Mouse (Mus musculus) naive thymus-derived CD4-positive, alpha-beta T cell, adult 2 months (primary cell): Measurements from ENCODE around the gene Sv2c.
"Not testable (repeated sequence)": the region's sequence is repeated elsewhere in the genome, so short reads cannot be mapped to it uniquely, and the experiment has no call there.

ENCODE experiments used
- DNase-seq: peaks from one replicate; pipeline ENCODE4 v3.0.0-alpha.2; 2011; ENCODE audit warnings: low read depth

Sv2c gene

DNA sequence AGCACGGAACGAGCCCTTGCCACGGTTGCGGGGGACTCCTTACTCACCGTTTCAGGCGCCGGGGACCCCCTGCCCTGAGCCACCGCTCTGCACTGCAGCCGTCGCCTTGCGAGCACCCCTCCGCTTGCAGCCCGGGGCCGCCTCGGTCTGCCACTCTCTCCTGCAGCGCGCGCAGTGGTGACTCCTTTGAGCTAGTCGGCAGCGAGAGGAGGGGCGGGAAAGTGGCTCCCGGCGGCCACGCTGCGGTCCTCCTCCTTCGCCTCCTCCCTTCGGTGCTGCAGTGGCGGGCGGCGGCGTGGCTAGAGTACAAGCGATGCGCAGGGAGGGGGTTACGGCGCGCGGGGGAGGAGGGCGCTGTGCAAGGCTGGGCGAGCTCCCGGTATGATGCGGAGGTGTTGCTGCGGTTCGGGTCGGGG lies at the start of gene Sv2c:
Sv2c (minus strand) TSS at position 177 of the 416 bp plus-strand sequence.
- no peak for DNase-seq

DNA sequence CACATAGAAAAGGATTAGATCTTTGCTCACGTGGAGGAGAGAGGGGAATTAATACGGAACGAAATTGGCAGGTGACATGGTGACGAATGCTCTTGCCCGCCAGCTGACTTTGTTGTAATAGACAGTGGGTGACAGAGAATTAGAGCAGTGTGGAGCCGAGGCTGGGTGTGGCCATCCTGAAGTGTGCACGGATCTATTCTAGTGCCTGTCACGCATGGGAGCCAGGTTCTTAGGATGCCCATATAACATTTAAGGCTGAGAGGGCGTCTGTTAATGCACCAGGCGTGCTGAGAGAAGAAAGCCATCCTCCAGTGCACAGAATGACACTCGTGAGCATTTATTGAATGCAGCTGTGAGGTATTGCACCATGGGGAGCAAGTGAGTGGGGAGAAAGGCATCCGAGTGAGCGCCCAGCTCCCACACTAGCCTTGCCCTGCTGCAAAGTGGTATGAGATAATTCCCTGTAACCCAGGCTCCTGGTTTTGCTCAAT lies 48.3 kb upstream of the Sv2c start:
- DNase-seq, result no peak

DNA sequence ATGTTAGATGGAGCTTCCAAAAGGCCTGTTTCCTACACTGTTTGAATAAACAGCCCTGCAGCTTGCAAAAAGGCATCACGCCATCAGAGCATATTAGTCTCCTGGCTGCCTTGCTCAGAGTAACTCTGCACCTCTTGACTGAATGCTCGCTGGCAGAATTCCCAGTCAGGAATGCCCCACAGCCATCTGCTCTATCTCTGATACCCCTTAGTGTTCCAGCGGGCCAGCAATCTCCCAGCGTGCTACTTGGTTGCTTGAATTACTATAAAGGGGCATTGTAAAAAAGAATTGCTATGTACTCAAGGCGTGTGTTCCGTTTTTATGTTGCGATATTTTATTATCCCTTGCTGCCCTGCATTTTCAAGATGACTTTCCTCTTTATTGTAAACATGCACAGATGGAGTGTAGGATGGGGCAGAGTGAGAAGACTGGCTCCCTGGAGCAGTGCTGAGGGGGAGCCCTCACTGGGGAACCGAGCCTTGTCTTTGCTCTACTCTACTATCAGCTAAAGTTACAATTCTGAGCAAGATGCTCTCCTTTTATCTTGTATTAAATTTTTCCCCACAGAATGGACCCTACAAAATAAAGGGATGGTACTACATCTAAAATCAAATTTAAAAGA lies 43.3 kb upstream of the Sv2c start:
- no peak for DNase-seq

DNA sequence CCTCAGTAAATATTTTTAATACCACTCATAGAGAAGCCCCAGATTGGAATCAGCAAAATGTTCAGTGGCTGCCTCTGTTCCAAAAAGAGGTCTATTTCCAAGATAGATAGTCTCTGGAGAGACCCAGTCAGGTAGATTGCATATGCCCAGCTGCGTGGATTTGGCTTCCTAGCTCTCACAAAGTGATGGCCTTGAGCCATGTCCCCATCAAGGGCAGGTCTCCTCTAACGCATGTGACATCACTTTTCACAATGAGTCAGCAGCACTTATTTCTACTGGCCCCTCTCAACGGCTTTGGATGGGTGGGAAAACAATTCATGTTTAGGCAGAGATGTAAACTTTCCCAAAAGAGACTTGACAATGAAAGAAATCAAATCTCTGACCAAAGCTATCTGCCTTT lies 41.3 kb upstream of the Sv2c start:
- no peak for DNase-seq

DNA sequence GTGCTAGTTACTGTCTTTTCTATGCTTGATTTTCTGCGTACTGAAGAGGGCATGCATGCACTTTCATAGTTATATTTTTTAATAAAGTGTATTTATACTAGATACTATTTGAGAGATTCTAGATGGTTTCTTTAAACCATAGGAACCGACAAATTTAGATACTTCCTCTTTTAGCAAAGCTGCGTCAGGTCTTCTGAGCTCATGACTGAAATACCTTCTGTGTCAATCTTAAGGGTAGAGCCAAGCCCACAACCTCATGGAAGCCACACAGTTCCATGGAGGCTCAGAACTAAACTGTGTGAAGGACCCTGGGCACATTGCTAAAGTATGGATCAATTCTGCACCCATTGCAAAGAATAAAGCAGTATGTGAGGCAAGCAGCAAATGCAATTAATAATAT lies 39.9 kb upstream of the Sv2c start:
- DNase-seq, result no peak

DNA sequence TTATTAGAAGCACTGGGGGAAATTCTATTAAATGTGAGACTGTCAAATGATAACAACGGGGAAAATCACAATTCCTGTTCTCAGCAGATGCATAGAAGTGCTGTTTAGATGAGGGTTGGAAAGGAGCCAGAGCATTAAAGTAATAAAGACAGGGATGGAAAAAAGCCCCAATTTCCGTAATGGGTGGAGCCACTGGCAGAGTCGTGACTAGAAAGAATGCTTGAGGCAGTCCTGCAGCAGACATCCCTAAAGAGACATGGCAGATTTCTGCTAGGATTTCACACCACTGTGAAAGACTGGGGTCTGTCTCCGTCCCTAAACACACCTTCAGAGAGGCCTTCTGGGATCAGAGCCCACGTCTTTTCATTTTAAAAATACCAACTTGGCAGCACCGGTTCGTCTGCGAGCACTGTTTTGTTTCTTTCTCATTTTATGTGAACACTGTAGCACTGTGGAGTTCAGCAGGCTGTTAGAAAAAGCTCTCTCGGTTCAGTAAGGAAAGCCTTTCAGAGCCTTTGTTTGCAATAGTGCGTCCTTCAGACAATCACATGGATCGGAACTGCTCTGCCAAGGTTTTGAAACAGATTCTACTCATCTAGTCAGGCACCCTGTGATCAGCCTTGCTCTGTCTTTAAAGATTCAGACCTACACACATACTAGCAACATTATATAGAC lies 36.8 kb upstream of the Sv2c start:
- no peak for DNase-seq

DNA sequence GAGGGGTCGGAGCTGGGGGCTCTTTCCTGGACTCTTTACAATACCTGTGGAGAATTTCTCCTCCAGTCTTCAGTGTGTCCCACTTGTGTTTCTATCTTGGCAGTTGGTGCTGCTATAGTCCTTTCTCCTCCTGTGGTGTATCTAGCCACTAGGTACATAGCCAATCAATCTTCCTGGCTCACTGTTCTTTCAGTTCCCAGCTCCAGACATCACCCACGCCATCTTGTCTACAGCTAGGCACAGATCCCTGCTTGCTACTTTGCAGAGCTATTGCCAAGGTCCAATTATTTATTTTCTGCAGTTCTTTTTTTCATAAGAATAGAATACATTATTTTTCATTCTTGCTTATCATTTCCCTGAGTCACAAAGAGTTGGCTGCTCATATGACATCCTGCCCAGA lies 34.2 kb upstream of the Sv2c start:
- no peak for DNase-seq

DNA sequence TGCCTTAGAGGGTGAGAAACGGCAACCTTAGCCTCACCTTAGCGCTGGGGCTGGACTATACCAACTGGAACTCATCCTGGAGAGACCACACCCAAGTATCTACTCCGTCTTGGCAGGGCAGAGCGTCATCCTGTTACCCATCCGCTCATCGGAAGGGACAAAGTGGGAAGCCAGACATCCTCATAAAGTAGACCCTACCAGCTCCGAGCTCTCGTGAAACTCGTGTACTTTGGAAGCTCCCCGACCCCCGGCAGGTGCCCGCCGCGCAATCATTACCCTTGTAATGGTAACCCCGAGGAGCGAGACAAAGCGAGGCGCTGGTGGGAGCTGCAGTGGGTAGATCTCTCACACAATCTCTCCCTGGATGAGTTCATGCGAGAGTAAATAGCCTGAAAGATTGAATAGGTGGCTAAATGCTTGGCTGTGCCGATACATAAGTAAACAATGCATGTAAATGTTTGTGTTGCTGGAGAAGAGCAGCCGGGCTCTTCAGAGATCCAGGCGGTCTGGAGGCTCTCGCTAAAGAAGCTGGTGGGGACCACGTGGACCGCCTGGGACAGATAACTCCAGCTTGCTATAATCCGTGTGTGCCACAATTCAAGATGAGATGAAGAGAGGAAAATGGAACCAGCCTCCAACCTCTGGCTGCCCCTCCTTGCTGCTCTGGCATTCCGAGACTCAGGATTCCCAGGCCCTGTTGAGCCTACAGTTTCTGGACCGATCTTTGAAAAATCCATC lies 1.2 kb upstream of the Sv2c start:
- no peak for DNase-seq

DNA sequence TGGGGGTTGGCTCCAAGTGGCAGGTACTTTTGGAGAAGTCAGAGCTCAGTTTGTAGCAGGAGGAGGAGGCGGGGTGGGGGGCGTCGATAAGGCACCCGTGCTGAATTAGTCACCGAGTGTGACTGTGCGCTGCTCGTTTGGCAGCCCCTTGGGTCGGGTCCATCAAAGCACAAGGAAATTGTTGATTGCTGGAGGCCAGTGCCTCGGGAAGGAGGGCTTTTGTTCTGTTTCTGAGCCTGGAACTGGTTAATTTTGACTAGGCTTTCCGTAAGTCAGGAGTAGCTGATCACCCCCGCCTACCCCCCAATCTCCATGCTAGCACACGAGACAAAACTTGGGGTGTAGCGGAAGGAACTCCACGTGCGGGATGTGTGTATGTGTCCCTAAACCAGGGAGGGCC lies 456 bp upstream of the Sv2c start:
- no peak for DNase-seq

DNA sequence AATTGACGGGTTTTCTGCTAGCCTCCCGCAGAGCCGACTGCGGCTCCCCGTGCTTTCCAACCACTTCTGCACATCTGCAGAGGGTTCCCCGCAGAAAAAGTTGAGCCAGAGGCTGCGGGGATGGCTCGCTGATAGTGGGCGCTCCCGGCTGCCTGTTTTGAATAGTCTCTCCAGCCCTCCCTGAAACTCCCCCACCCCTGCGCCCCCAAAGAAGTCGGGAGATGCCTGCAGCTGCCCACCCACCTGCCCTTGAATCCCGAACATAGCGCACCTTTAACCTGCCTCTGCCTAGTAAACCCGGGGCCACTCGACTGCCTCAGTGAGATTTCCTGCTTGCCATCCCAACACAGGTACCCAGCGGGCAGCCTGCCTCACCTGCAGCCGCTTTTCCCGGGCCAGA lies 466 bp downstream of the Sv2c start:
- DNase-seq, result no peak

DNA sequence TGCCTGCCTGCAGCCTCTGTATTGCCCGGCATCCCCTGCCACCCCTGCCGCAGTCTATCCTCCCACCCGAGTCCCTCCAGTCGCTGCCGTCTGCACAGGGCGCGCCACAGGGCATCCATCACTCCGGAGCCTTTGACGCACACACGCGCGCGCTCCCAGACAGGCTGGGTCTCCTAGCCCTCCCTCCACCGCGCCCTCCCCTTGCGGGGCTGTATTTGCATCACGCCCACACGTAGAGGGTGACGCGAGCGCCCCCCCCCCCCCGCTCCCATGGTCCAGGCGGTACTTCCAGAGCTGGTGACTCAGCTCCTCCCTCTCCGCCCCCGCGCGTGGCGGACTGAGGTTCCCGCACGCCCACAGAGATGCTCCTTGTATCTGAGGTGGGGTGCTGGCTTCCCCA lies 1.3 kb downstream of the Sv2c start:
- DNase-seq, result no peak

DNA sequence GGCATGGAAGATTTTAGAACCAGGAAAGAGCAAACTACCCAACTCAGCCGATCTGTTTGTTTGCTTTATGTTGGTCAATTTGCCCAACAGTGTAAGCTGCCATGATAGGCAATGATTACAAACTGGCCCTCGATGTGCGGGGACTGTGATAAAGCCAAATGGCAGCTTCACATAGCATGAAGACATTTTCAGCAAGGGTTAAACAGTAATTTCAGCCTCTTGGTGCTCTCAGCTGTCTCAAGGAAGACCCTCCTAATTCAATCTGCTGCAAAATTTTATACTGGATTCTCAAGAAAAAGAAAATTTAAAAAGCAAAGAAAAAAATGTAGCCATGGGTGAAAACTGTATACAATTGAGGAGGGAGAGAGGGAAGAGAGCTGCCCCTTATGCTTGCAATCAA lies 3.3 kb downstream of the Sv2c start:
- no peak for DNase-seq

DNA sequence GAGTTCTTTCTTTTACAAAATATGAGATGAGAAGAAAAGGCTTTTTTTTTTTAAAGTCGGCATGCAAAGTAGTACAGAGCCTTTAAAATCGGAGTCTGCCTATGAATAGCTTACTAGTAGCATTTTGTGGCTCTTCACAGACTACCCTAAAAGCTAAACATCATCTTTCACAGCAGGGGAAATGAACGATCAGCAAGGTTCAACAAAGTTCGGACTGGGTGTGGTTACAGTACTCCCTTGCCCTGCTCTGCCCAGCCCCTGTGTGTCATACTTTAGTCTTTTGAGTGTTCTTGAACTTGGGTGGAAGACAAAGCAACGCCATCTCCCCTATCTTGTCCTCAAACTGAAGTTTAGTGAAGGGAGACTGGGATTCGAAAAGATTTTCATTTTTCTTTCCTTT lies 5.7 kb downstream of the Sv2c start:
- DNase-seq, result no peak

DNA sequence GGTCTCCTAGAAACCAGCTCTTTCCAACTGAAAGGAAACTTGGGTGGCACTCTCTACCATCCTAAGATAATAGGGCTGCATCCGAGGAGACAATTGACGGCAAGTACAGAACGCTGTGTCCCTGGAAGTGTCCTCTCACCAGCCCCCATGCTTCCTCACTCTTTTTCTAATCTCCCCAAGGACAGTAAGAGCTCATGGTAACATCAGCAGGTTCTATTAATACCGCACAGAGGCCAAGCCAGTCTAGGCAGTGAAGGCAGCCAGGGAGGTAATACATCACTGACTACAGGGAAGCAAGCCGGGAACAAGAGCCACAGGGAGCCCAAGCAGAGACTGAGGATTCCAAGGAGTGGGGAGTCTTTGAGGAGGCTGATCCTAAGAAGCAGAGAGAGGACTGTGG lies 7.4 kb downstream of the Sv2c start:
- no peak for DNase-seq

DNA sequence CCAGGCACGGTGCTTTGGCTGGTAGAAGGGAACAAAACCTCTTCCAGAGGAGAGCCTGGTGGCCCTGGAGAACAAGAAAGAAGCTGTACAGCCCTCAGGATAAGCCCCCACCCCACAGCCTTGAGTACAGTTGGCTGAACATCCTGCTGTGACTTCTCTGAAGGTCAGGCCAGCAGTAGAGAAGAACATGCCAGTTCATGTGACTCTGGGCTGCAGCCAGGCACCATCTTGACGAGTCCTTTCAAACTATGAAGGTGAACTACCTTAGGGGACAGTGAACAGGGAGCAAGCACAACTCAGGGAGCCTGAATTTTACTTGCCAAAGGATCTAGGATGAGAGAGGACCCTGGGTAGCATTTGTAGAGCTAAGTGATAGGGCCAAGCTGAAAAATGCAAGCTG lies 19.7 kb downstream of the Sv2c start:
- DNase-seq, result no peak

DNA sequence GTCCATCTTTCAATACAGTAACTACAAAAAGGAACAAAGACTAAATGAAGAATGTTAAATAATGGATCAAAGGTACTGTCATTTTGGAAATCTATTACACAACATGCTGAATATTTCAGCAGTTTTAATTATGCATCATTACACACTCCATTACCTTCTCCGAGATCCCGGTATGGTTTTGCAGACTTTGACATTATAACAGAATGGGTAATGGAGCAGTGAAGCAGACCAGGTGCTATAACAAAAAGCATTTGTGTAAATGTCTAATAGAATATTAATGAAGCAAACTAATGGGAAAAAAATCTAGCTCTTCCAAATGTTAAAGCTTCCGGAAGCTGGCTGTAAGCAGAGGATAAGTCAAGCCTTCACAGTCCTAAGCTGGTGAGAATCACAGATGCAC lies 21.6 kb downstream of the Sv2c start:
- DNase-seq, result no peak

DNA sequence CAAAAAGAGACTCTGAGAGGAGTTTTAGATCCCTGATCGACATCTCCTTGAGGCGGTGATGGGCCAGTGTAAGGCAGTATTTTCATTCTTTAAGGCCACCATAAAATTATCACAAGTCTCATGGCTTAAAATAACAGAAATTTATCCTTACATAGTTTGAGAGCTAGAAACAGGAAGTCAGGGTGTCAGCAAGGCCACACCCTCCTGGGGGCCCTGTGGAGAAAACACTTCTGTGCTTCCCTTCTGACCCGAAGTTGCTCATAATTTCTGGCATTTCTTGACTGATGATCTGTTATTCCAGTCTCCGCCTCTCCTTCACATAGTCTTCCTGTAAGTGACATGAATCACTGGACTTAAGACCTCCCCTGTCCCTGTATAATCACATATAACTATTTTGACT lies 26.0 kb downstream of the Sv2c start:
- peak; percentile 2 for DNase-seq

DNA sequence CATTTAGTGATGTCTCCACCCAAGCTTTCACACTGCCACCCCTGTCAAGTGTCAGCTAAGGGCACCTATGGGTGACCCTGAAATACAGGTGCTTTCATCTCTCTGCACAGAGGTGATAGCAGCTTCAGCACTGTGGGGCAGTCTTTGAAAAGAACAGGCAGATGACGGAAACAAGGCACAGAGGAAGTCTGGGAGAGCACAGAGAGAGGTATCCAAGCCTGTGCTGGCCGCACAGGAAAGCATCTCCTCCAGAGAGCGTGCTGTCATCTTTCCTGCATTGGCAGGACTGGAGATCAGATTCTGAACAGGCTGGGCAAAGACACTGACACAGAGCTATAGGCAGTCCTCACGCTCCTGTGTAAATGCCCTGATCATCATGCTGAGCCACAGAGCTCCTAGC lies 41.4 kb downstream of the Sv2c start:
- DNase-seq, result no peak

DNA sequence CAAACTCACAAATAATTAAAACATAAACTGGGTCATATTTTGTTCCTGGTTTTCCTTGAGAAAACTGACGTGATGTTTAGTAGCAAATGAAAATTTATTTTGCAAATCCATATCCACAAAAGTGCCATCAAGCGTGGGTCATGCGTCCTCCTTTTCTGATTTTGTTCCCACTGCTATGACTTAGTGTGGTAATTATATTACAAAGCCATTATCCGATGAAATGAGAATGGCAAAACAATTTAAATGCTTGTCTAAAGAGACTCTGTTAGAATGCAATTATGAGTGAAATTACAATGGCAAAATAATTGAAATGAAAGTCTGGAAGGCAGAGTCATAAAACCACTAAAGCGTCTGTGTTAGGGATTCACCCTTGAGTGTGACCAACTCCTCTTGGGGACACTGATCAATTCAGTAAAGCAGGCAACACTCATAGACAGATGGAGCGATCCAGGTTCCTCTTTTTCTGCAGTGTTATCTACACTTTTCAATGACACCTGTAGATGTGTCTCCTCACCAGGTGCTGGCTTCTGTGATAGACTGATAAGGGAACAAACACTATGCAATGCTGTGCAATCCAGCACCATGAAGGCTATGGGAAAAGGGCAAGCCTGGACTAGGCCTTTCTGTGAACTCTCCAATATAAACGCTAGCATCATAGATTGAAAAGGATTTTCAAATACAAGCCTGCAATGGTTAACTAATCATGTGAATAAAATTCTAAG lies 46.6 kb downstream of the Sv2c start:
- no peak for DNase-seq

DNA sequence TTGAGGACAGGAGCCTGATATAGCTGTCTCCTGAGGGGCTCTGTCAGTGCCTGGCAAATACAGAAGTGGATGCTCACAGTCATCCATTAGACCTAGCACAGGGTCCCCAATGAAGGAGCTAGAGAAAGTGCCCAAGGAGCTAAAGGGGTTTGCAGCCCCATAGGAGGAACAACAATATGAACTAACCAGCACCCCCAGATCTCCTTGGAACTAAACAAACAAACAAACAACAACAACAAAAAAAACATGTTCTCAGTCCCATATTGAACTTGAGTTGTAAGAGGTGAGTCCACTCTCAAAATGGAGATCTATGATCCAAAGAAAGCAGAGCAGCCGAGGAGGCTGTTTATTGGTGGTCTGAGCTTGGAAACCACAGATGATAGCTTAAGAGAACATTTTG lies 50.6 kb downstream of the Sv2c start, which contains the start of gene Gm17190:
Gm17190 (plus strand) TSS at position 301 of the 400 bp plus-strand sequence.
- DNase-seq, result not testable (repeated sequence)

DNA sequence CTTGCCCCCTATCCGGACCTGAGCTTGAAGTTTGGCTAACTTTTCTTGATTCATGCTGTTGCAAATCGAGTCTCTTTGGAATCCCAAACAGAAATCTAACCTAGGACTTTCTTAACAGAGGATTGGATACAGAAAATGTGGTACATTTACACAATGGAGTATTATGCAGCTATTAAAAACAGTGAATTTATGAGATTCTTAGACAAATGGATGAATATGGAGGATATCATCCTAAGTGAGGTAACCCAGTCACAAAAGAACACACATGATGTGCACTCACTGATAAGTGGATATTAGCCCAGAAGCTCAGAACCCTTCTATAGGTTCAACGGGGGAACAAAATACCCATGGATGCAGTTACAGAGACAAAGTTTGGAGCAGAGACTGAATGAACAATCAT lies 51.1 kb downstream of the Sv2c start, which contains the start of gene Gm20075:
Gm20075 (minus strand) TSS at position 101 of the 400 bp plus-strand sequence.
- DNase-seq, result not testable (repeated sequence)

DNA sequence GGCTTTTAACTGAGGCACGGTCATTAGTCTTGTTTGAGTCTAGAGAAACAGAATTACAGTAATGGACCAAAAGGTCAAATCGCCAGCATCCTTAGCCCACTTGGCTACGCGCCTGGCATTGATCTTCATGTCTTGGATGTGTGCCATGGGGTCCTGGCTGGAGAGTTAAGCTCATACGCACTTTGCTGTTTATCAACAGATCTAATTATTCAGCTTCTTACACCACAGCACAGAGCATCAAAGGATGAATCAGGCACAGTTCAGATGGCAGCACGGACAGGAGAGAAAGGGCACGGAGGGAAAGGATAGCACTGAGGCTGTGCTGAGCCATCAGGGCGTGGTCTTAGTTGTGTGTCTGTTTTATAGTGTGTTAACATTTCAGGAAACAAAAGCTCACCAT lies 58.8 kb downstream of the Sv2c start:
- no peak for DNase-seq
